Mouse (Mus musculus): Measurements from ENCODE around the gene Pglyrp2. TPM values are rescaled to one million over a fixed set of nuclear protein-coding genes. Genes with fewer than 3 reads are reported as not detected.
A peak's percentile ranks its signal among the peaks of the same experiment; 100 is the strongest.

Gene Pglyrp2
- polyA plus RNA-seq, 1 experiment from 2014 or later, result not detected

GRCm38 (mm10) chr17:32388370-32389100, 35.4 kb downstream of the Pglyrp2 start:
- H3K27ac ChIP-seq, result peak overlapping the region; percentile 81
- H3K4me1 ChIP-seq (replicated peaks; ENCODE audit: control insufficient read depth, insufficient read depth, low read length), result peaks cover 10% of the 10 kb centered on the region; the same call in 1 of the 2 replicates
- peaks cover 28% of the 10 kb centered on the region for H3K27me3 ChIP-seq (ENCODE audit: control insufficient read depth, insufficient read depth, low read length)
- ATAC-seq (ENCODE audit: low FRiP score) (peak; percentile 60), DNase-seq (ENCODE audit: low spot score) (peak; percentile 31)
- peak overlapping the region; percentile 90 for H3K9ac ChIP-seq
- peak overlapping the region; percentile 88 for H3K4me2 ChIP-seq (replicated peaks)
- no peaks in the 10 kb centered on the region for H3K9me3 ChIP-seq (ENCODE audit: control insufficient read depth, low read length)
- peaks cover 36% of the 10 kb centered on the region for H3K36me3 ChIP-seq (replicated peaks; ENCODE audit: control insufficient read depth, insufficient read depth)
- 1% methylated on average over 37 of the region's 39 CpGs for WGBS
- H3K4me3 ChIP-seq (replicated peaks; ENCODE audit: low read length), result peak overlapping the region; percentile 86

- Histone ChIP-seq H3K4me1 (replicated peaks; ENCODE audit: control insufficient read depth, insufficient read depth, low read length) (peaks cover 10% of the 10 kb centered on the region; the same call in 1 of the 2 replicates), H3K4me2 (replicated peaks) (peak overlapping the region; percentile 88), H3K4me3 (replicated peaks; ENCODE audit: low read length) (peak overlapping the region; percentile 86), H3K27ac (no peak overlapping the region; the same call in 1 of the 2 replicates), H3K36me3 (replicated peaks; ENCODE audit: control insufficient read depth, insufficient read depth) (peaks cover 41% of the 10 kb centered on the region), H3K9me3 (ENCODE audit: control insufficient read depth, low read length) (no peaks in the 10 kb centered on the region), H3K9ac (peak overlapping the region; percentile 90), H3K27me3 (ENCODE audit: control insufficient read depth, insufficient read depth, low read length) (peaks cover 22% of the 10 kb centered on the region)
- DNase-seq (ENCODE audit: low spot score) (no peak), ATAC-seq (ENCODE audit: low FRiP score) (no peak)
- 38% methylated on average over 7 of the region's 7 CpGs for WGBS
Observed at GRCm38 (mm10) chr17:32387986-32388369, 36.0 kb downstream of the Pglyrp2 start.

- Histone ChIP-seq H3K4me3 (replicated peaks; ENCODE audit: low read length) (no peak overlapping the region), H3K4me1 (replicated peaks; ENCODE audit: control insufficient read depth, insufficient read depth, low read length) (peaks cover 10% of the 10 kb centered on the region; the same call in 1 of the 2 replicates), H3K4me2 (replicated peaks) (peak overlapping the region; percentile 88; the same call in 1 of the 2 replicates), H3K27ac (no peak overlapping the region), H3K36me3 (replicated peaks; ENCODE audit: control insufficient read depth, insufficient read depth) (peaks cover 42% of the 10 kb centered on the region), H3K9ac (no peak overlapping the region), H3K27me3 (ENCODE audit: control insufficient read depth, insufficient read depth, low read length) (peaks cover 11% of the 10 kb centered on the region), H3K9me3 (ENCODE audit: control insufficient read depth, low read length) (no peaks in the 10 kb centered on the region)
- WGBS, result 77% methylated on average over 9 of the region's 9 CpGs
- DNase-seq (ENCODE audit: low spot score), result no peak
- no peak for ATAC-seq (ENCODE audit: low FRiP score)
Observed at GRCm38 (mm10) chr17:32386659-32387432, 37.1 kb downstream of the Pglyrp2 start.

GRCm38 (mm10) chr17:32383661-32384060, 40.3 kb downstream of the Pglyrp2 start:
- Histone ChIP-seq H3K9me3 (ENCODE audit: control insufficient read depth, low read length) (no peaks in the 10 kb centered on the region), H3K4me3 (replicated peaks; ENCODE audit: low read length) (no peak overlapping the region), H3K27ac (no peak overlapping the region), H3K9ac (no peak overlapping the region), H3K27me3 (ENCODE audit: control insufficient read depth, insufficient read depth, low read length) (no peaks in the 10 kb centered on the region), H3K36me3 (replicated peaks; ENCODE audit: control insufficient read depth, insufficient read depth) (peaks cover 56% of the 10 kb centered on the region), H3K4me1 (replicated peaks; ENCODE audit: control insufficient read depth, insufficient read depth, low read length) (peaks cover 10% of the 10 kb centered on the region; the same call in 1 of the 2 replicates), H3K4me2 (replicated peaks) (no peak overlapping the region)
- WGBS, result 88% methylated on average over 5 of the region's 5 CpGs
- ATAC-seq (ENCODE audit: low FRiP score) (no peak), DNase-seq (ENCODE audit: low spot score) (no peak)

- Histone ChIP-seq H3K4me2 (replicated peaks) (no peak overlapping the region), H3K36me3 (replicated peaks; ENCODE audit: control insufficient read depth, insufficient read depth) (peaks cover 67% of the 10 kb centered on the region), H3K27ac (no peak overlapping the region), H3K4me3 (replicated peaks; ENCODE audit: low read length) (no peak overlapping the region), H3K9me3 (ENCODE audit: control insufficient read depth, low read length) (no peaks in the 10 kb centered on the region), H3K27me3 (ENCODE audit: control insufficient read depth, insufficient read depth, low read length) (no peaks in the 10 kb centered on the region), H3K9ac (no peak overlapping the region), H3K4me1 (replicated peaks; ENCODE audit: control insufficient read depth, insufficient read depth, low read length) (0 out of 2 replicates have a peak, but pooled peaks cover 3% of the 10 kb centered on the region)
- ATAC-seq (ENCODE audit: low FRiP score) (no peak; the same call in 1 of the 2 replicates), DNase-seq (ENCODE audit: low spot score) (peak; percentile 32)
- 81% methylated on average over 7 of the region's 7 CpGs for WGBS
Observed at GRCm38 (mm10) chr17:32382576-32382975, 41.4 kb downstream of the Pglyrp2 start.

GRCm38 (mm10) chr17:32378786-32379185, 45.2 kb downstream of the Pglyrp2 start:
- Histone ChIP-seq H3K4me3 (replicated peaks; ENCODE audit: low read length) (no peak overlapping the region), H3K27ac (no peak overlapping the region), H3K4me1 (replicated peaks; ENCODE audit: control insufficient read depth, insufficient read depth, low read length) (no peaks in the 10 kb centered on the region), H3K27me3 (ENCODE audit: control insufficient read depth, insufficient read depth, low read length) (no peaks in the 10 kb centered on the region), H3K9me3 (ENCODE audit: control insufficient read depth, low read length) (no peaks in the 10 kb centered on the region), H3K4me2 (replicated peaks) (no peak overlapping the region), H3K36me3 (replicated peaks; ENCODE audit: control insufficient read depth, insufficient read depth) (peaks cover 46% of the 10 kb centered on the region), H3K9ac (no peak overlapping the region)
- DNase-seq (ENCODE audit: low spot score), result no peak
- 84% methylated on average over 2 of the region's 2 CpGs for WGBS
- no peak for ATAC-seq (ENCODE audit: low FRiP score)

- DNase-seq (ENCODE audit: low spot score), result no peak
- Histone ChIP-seq H3K4me1 (replicated peaks; ENCODE audit: control insufficient read depth, insufficient read depth, low read length) (no peaks in the 10 kb centered on the region), H3K9me3 (ENCODE audit: control insufficient read depth, low read length) (no peaks in the 10 kb centered on the region), H3K4me3 (replicated peaks; ENCODE audit: low read length) (no peak overlapping the region), H3K36me3 (replicated peaks; ENCODE audit: control insufficient read depth, insufficient read depth) (peaks cover 38% of the 10 kb centered on the region), H3K9ac (no peak overlapping the region), H3K27me3 (ENCODE audit: control insufficient read depth, insufficient read depth, low read length) (no peaks in the 10 kb centered on the region), H3K4me2 (replicated peaks) (no peak overlapping the region), H3K27ac (no peak overlapping the region)
- no peak for ATAC-seq (ENCODE audit: low FRiP score)
- WGBS, result 81% methylated on average over 9 of the region's 9 CpGs
Observed at GRCm38 (mm10) chr17:32377137-32377536, 46.8 kb downstream of the Pglyrp2 start.

- Histone ChIP-seq H3K9me3 (ENCODE audit: control insufficient read depth, low read length) (no peaks in the 10 kb centered on the region), H3K9ac (no peak overlapping the region), H3K4me3 (replicated peaks; ENCODE audit: low read length) (no peak overlapping the region), H3K4me2 (replicated peaks) (no peak overlapping the region), H3K27ac (no peak overlapping the region), H3K27me3 (ENCODE audit: control insufficient read depth, insufficient read depth, low read length) (no peaks in the 10 kb centered on the region), H3K4me1 (replicated peaks; ENCODE audit: control insufficient read depth, insufficient read depth, low read length) (no peaks in the 10 kb centered on the region), H3K36me3 (replicated peaks; ENCODE audit: control insufficient read depth, insufficient read depth) (peaks cover 38% of the 10 kb centered on the region)
- ATAC-seq (ENCODE audit: low FRiP score) (no peak), DNase-seq (ENCODE audit: low spot score) (no peak)
- 87% methylated on average over 15 of the region's 15 CpGs for WGBS
Observed at GRCm38 (mm10) chr17:32376475-32376874, 47.5 kb downstream of the Pglyrp2 start.

- no peaks in the 10 kb centered on the region for H3K9me3 ChIP-seq (ENCODE audit: control insufficient read depth, low read length)
- no peaks in the 10 kb centered on the region for H3K27me3 ChIP-seq (ENCODE audit: control insufficient read depth, insufficient read depth, low read length)
- H3K27ac ChIP-seq, result no peak overlapping the region
- peaks cover 17% of the 10 kb centered on the region for H3K36me3 ChIP-seq (replicated peaks; ENCODE audit: control insufficient read depth, insufficient read depth)
- no peak overlapping the region for H3K9ac ChIP-seq
- DNase-seq (ENCODE audit: low spot score) (no peak), ATAC-seq (ENCODE audit: low FRiP score) (no peak)
- H3K4me3 ChIP-seq (replicated peaks; ENCODE audit: low read length), result no peak overlapping the region
- WGBS, result 21% methylated on average over 11 of the region's 17 CpGs
- no peaks in the 10 kb centered on the region; the same call in 1 of the 2 replicates for H3K4me1 ChIP-seq (replicated peaks; ENCODE audit: control insufficient read depth, insufficient read depth, low read length)
- H3K4me2 ChIP-seq (replicated peaks), result peak overlapping the region; percentile 33
Observed at GRCm38 (mm10) chr17:32368991-32369578, 54.9 kb downstream of the Pglyrp2 start.
